Mouse (Mus musculus): ENCODE data around the gene Rabgap1.
A peak's percentile ranks its signal among the peaks of the same experiment; 100 is the strongest.
"Not testable (repeated sequence)": the region's sequence is repeated elsewhere in the genome, so short reads cannot be mapped to it uniquely, and the experiment has no call there.

Rabgap1 gene

DNA sequence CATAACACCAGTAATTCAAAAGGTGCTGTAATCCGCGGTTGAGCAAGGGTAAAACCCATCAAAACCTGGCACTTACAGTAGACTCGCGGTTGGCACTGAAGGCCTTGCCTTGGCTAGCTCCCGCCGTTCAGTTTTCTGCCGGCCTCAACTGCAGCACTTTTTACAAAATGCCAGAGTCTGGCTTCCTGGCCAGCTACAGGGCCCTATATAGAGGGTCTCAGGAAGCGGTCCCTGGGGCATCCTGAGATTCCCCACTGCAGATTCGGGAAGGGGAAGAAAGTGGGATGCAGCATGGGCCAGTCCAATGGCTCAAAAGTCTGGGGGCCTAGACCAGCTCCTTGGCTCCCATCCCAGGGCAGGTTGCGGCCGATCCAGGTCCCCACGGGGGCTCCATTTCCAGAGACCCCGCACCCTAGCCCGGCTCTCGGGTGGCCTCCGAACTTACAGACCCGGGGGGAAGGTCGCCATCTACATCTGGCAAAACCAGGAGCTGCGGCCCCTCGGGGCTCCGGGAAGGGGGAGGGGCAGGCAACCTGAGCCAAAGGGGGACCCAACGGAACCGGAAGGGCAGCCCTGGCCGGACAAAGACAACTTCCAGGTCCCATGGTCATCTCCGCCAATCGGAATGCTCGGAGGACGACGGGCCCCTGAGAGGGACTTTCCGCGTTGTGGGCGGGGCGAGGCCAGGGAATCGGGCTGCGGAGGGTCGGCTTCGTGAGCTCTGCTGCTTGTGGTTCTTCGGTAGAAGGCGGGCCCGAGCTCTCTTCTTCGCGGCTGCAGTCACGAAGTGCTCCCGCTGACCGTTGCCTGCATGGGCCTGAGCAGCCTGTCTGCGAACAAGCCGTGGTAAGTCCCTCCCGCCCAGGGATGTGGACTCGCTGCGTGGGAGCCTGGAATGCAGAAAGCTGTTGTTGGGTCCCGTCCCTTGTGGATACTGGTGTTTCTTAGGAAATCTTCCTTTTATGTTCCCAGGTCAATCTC, at the start of gene Rabgap1, which contains the start of the genes Zbtb26 and Zbtb6:
TSS of gene Rabgap1 (plus strand) at position 669 of the 981 bp plus-strand sequence.
TSS of gene Zbtb26 (minus strand) at position 525 of the 981 bp plus-strand sequence.
TSS of gene Zbtb6 (minus strand) at position 561 of the 981 bp plus-strand sequence.
- DNase-seq (ENCODE audit: low spot score): peak; percentile 98

GRCm38 (mm10) chr2:37395539-37395938, 47.5 kb upstream of the Rabgap1 start:
- DNase-seq (ENCODE audit: low spot score): no peak

GRCm38 (mm10) chr2:37421903-37422302, 21.2 kb upstream of the Rabgap1 start:
- DNase-seq (ENCODE audit: low spot score): no peak

DNA sequence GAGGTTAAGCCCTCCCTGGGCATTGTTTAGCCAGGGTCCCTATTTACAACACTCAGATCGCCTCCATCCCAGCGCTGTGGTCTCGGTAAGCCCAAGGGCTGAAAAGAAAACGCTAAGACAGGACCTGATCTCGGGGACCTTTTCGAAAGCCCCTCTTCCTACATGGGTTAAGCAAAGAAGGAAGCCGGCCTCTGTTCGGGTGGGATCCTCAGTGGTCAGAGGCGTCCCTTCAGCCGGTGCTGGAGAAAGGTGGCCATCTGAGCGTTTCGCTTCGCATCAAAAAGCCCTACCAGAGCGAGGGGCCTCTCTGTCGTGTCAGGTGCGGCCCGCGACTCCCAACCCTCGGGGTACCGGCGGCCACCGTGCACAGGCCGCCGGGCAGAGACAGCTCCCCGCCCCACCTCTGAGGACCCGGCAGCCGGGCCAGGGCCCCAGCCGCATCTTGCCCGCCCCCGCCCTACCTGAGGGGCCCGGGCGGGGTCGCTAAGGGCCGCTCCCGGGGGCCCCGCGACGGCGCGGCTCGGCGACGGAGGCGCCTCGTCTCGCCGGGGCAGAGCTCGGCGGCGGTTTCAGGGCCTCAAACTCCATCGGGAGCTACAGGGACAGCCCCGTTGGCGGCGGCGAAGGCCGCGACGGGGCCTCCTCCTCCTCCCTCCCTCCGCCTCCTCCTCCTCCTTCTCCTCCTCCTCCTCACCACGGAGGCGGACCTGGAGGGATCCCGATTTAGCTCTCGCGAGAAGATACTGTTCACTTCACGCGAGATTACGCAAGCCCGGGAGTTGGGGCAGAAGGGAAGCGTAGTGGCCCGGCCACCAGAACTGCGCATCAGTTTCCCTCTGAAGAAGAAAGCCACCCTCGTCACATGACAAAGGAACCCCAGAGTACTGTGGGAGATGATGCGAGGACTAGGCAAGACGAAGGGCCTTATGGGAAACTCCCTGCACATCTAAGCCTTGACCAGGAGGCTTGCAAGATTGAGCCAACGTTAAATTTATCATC, 20.5 kb upstream of the Rabgap1 start, which contains the start of gene Rc3h2:
TSS of gene Rc3h2 (minus strand) at position 598 of the 999 bp plus-strand sequence.
- DNase-seq (ENCODE audit: low spot score): peak; percentile 97

DNA sequence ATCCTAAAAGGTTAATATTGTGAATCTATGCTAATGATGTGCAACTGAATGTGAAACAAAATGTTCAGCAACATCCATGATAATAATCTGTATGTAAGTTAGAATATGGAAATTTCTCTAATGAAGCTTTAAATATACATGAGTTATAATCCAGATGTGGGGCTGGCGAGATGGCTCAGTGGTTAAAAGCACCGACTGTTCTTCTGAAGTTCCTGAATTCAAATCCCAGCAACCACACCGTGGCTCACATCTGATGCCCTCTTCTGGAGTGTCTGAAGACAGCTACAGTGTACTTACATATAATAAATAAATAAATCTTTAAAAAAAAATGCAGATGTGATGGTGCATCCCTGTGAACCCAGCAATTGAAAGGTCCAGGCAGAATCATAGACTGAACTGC, 19.4 kb upstream of the Rabgap1 start:
- no peak for DNase-seq (ENCODE audit: low spot score)

DNA sequence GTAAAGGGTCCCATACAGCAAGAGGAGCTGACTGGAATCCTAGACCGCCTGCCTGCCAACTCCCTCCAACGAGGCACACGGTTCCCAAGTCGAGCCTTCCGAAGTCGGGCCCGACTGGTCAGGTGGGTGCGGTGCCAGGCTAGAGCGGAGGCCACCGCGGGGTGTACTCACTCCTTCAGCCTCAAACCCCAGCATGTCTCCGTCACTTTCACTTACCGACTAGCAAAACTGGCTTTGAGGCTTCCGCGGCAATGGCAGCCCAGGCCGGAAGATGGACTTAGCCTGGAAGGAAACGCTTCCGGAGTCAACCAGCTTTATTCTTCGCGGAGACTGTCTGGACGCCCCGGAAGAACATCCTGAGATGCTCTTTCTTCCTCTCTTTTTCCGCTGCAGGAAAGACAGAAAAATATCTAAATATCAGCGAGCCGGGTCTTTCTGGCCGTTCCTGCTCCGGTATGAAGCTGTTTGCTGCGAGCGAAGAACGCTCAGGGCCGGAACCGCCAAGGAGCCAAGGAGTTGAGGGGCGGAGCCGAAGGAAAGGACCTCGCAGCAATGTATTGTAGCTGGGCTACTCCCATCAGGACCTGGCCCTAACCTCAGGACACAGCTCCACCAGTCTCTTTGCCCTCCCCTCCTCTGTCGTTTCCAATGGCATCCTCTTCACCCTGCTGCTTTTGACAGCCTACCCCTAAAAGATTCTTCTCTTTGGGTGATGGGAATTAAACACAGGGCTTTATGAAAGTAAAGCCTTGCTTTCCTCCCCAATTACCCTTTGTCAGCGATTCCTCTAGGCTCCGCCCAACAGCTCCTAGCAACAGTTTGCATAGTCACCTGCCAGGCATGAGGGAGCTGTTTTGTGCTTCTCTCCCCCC, 12.2 kb upstream of the Rabgap1 start:
- DNase-seq (ENCODE audit: low spot score): peak; percentile 95

DNA sequence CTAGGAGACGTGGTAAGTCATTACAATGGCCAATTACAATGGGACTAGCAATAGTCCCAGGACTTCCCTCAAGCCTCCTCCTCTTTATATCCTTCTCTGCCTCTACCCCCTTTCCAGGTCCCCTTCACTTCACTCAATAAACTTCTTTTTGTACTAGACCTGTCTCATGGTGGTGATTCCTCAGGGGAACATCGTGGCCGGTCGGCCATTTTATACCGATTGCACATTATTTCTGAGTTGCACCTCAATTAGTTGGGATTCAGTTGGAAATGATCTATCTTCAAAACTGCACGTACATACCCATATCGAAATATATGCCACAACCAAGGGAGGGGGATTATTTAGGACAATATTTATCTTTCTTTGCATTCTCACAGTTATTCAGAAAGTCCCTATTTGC, 11.5 kb upstream of the Rabgap1 start:
- peak; percentile 53 for DNase-seq (ENCODE audit: low spot score)

DNA sequence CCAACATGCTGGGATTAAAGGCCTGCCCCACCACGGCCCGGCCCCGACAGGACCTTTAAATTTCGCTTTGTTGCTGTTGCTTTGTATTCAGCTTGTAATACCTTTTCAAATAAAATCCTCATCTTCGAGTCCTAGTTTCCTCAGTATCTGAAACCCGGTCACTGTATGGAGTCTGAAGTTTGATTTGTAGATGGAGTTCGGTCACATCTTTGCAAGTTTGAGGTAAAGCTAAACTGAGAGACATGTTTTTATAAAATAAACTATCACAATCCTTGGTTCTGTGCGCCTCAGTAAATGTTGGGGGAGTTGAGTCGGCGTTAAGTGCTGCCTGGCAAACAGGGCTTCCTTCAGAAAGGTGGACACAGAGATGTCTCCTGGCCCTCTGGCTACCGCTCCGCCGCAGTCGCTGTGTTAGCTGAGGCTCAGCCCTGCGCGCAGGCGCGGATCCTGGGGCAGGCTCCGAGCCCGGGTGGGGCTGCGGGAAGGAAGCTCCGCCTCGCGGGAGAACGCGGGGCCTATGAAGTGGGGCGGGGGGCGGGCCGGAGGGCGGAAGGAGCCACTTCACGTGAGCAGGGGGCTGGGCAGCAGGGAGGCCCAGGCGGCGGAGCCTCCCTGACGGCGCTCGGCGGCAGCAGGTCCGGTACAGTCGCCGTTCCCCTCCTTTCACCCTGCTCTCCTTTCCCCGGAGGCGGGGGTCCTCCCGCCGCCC, 8.7 kb downstream of the Rabgap1 start:
- DNase-seq (ENCODE audit: low spot score): peak; percentile 96

- peak; percentile 55 for DNase-seq (ENCODE audit: low spot score)
These were observed 9.3 kb downstream of the Rabgap1 start for GRCm38 (mm10) chr2:37452376-37452760.

DNA sequence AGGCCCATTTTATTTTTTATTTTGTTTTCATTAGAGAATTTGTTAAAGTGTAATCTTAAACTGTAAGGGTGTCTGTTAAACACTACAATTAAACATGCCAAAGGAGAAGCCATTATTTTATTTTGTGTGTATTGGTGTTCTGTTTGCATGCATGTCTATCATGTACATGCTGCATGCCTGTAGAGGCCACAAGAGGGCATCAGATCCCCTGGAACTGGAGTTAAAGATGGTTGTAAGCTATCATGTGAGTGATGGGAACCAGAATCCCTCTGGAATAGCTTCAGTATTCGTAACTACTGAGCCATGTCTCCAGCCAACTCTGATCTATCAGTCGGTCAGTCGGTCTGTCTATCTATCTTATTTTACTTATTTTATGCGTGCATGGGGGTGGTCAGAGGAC, 17.6 kb downstream of the Rabgap1 start:
- DNase-seq (ENCODE audit: low spot score): no peak

DNA sequence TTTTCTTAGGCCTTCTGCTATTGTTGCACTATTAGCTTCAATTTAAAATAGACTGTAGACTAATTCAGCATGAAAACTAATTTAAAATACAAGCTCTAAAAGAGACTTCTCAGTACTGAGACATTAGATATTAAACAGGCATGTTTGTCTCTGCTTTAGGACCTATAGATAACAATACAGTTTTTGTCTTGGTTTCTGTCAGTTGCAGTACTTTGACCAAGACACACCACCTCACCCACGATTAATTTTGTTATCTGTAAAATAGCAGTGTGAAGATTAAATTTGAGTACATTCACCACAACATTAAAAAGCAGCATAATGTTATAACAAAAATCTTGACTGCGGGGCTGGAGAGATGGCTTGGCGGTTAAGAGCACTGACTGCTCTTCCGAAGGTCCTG, 23.2 kb downstream of the Rabgap1 start:
- DNase-seq (ENCODE audit: low spot score): no peak

DNA sequence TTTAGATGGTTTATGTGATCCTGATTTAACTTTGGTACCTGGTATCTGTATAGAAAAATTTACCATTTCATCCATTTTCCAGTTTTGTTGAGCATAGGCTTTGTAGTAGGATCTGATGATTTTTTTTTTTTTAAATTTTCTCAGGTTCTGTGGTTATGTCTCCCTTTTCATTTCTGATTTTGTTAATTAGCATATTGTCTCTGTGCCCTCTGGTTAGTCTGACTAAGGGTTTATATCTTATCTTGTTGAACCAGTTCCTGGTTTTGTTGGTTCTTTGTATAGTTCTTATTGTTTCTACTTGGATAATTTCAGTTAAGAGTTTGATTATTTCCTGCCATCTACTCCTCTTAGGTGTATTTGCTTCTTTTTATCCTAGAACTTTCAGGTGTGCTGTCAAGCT, 36.5 kb downstream of the Rabgap1 start:
- DNase-seq (ENCODE audit: low spot score): no peak

GRCm38 (mm10) chr2:37480039-37480438, 37.0 kb downstream of the Rabgap1 start:
- DNase-seq (ENCODE audit: low spot score): no peak

DNA sequence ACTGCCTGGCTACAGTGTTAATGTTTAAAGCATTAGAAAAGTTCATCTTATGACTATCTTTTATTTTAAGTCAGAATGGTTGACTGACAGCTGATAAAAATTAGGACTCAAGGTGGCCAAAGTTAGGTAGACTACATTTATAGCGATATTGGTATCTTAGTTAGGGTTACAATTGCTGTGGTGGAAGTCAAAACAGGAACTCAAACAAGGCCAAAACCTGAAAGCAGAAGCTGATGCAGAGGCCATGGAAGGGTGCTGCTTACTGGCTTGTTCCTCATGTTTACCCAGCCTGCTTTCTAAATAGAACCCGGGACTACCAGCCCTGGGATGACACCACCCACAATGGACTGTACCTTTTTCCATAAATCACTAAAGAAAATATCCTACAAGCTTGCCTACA, 41.1 kb downstream of the Rabgap1 start:
- DNase-seq (ENCODE audit: low spot score): no peak

GRCm38 (mm10) chr2:37485370-37485769, 42.3 kb downstream of the Rabgap1 start:
- DNase-seq (ENCODE audit: low spot score): peak; percentile 74

GRCm38 (mm10) chr2:37486408-37486807, 43.3 kb downstream of the Rabgap1 start:
- DNase-seq (ENCODE audit: low spot score): no peak

GRCm38 (mm10) chr2:37488956-37489355, 45.9 kb downstream of the Rabgap1 start:
- no peak for DNase-seq (ENCODE audit: low spot score)

- DNase-seq (ENCODE audit: low spot score): no peak
These were observed 54.2 kb downstream of the Rabgap1 start for GRCm38 (mm10) chr2:37497321-37497720.

- not testable (repeated sequence) for DNase-seq (ENCODE audit: low spot score)
These were observed 62.8 kb downstream of the Rabgap1 start for GRCm38 (mm10) chr2:37505856-37506255.

DNA sequence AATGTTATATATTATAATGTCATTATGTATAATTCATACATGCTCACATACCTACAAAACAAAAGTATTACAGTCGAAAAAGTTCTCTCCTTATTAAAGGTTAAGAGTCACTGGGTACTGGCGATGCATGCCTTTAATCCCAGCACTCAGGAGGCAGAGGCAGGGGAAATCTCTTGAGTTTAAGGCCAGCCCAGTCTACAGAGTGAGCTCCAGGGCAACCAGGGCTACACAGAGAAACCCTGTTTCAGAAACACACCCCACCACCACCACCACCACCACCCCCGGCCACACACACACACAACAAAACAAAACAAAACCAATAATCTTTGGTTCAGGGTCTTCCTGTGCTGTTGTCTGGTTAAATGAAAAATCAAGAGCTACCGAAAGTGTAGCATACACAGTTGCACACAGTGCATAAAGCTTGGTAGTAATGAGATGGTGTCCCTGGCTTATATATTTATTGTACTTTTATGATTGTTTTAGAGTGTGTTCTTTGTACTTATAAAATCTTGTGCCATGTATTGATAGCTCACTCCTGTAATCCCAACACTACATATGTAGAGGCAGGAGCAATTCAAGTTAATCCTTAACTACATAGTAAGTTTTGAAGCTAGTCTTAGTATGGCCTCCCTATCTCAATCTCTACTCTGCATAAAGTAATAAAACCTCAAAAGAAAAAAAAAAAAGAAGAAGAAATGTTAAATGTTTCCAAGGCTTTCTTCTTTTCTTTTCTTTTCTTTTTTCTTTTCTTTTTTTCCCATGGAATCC, 68.2 kb downstream of the Rabgap1 start:
- DNase-seq (ENCODE audit: low spot score): no peak
